Mouse (Mus musculus) intestine, postnatal 0 days (tissue): Measurements from ENCODE around the gene Tpm3-rs7. TPM values are rescaled to one million over a fixed set of nuclear protein-coding genes. Genes with fewer than 3 reads are reported as not detected.
"Not testable (repeated sequence)": the region's sequence is repeated elsewhere in the genome, so short reads cannot be mapped to it uniquely, and the experiment has no call there.

Experiments
- ATAC-seq: fragments of 200-750 bp; cut with Nextera tagmentation; 2 replicates; pipeline ENCODE4 v1.8.0; 2017; ENCODE audit warnings: mild to moderate bottlenecking, moderate TSS enrichment, moderate library complexity
- H3K27ac ChIP-seq: fragments of 300-500 bp; sonication (generic); 2 replicates; pipeline ENCODE4 v1.5.1; 2014; ENCODE audit warnings: mild to moderate bottlenecking, low read depth, low read length, moderate library complexity
- H3K27me3 ChIP-seq: fragments of 300-500 bp; sonication (generic); replicated peaks from 2 replicates; pipeline ENCODE4 v1.6.1; 2014; ENCODE audit warnings: low read length, mixed read lengths; ENCODE audit not compliant: control insufficient read depth, insufficient read depth
- H3K36me3 ChIP-seq: fragments of 300-500 bp; sonication (generic); 2 replicates; pipeline ENCODE4 v1.6.1; 2014; ENCODE audit warnings: mild to moderate bottlenecking, moderate library complexity; ENCODE audit not compliant: control insufficient read depth, insufficient read depth
- H3K4me1 ChIP-seq: fragments of 300-500 bp; sonication (generic); replicated peaks from 2 replicates; pipeline ENCODE4 v1.6.1; 2014; ENCODE audit warnings: antibody characterized with exemption, low read length, mixed read lengths; ENCODE audit not compliant: control insufficient read depth, insufficient read depth
- H3K4me2 ChIP-seq: fragments of 300-500 bp; sonication (generic); replicated peaks from 2 replicates; pipeline ENCODE4 v1.6.1; 2014; ENCODE audit warnings: low read depth, mild to moderate bottlenecking, moderate library complexity
- H3K4me3 ChIP-seq: fragments of 300-500 bp; sonication (generic); 2 replicates; pipeline ENCODE4 v1.5.1; 2014; ENCODE audit warnings: low read depth, low read length
- H3K9ac ChIP-seq: fragments of 300-500 bp; sonication (generic); 2 replicates; pipeline ENCODE4 v1.6.1; 2014; ENCODE audit warnings: mild to moderate bottlenecking, low read depth, low read length
- H3K9me3 ChIP-seq: fragments of 300-500 bp; sonication (generic); 2 replicates; pipeline ENCODE4 v1.6.1; 2016; ENCODE audit warnings: mixed run types; ENCODE audit not compliant: control insufficient read depth
- CTCF ChIP-seq: sonication (generic); IDR thresholded peaks from 2 replicates; pipeline ENCODE4 v1.5.1; 2016; ENCODE audit warnings: low read depth, mild to moderate bottlenecking, control low read depth, antibody characterized with exemption, moderate library complexity
- WGBS: fragments of 180-500 bp; shearing (Covaris S2); extraction: QIAGEN DNeasy Blood & Tissue Kit; methylation state at CpG from one replicate; pipeline ENCODE4 v1.1.7; 2014; 5-methylcytosine and 5-hydroxymethylcytosine counted together
- polyA plus RNA-seq: library from polyadenylated mRNA; unstranded; fragments of >200 nt; fragmentation: Nextera tagmentation; extraction: Ambion mirVana; gene quantifications from 2 replicates; pipeline ENCODE4 v1.2.1, GENCODE M21; 2015

The Tpm3-rs7 gene
- polyA plus RNA-seq, result 5.3 and 6.3 TPM in 2 replicates

DNA sequence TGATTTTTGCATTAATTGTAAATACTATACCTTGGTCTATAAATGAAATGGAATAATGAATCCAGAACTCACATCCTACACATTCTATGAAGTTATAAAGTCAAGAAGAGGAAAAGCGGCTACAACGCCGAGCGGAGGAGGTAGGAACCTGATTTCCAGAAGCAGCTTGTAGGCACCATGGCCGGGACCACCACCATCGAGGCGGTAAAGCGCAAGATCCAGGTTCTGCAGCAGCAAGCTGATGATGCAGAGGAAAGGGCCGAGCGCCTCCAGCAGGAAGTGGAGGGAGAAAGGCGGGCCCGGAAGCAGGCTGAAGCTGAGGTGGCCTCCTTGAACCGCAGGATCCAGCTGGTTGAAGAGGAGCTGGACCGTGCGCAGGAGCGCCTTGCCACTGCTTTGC lies at the start of gene Tpm3-rs7:
Gene Tpm3-rs7 (plus strand): TSS at position 110 of the 400 bp plus-strand sequence.
- H3K27ac ChIP-seq, ATAC-seq, H3K9ac ChIP-seq, H3K27me3 ChIP-seq, H3K4me1 ChIP-seq, H3K4me2 ChIP-seq, H3K36me3 ChIP-seq, H3K4me3 ChIP-seq, H3K9me3 ChIP-seq: not testable (repeated sequence)
- WGBS, result 97% methylated on average over 16 of the region's 16 CpGs

GRCm38 (mm10) chr14:113317023-113317422 lies 2.6 kb downstream of the Tpm3-rs7 start:
- ATAC-seq, result no peak
- 54% methylated on average over 1 of the region's 1 CpGs for WGBS
- H3K9ac ChIP-seq, result no peak overlapping the region
- no peaks in the 10 kb centered on the region for H3K9me3 ChIP-seq
- H3K4me3 ChIP-seq, result no peak overlapping the region
- no peak for TF ChIP-seq CTCF
- H3K27me3 ChIP-seq, result no peaks in the 10 kb centered on the region
- no peaks in the 10 kb centered on the region for H3K36me3 ChIP-seq
- H3K27ac ChIP-seq, result no peak overlapping the region
- no peak overlapping the region for H3K4me2 ChIP-seq
- H3K4me1 ChIP-seq, result no peaks in the 10 kb centered on the region

GRCm38 (mm10) chr14:113363361-113363760 lies 49.0 kb downstream of the Tpm3-rs7 start:
- no peaks in the 10 kb centered on the region for H3K27me3 ChIP-seq
- WGBS, result 60% methylated on average over 1 of the region's 1 CpGs
- H3K4me3 ChIP-seq, result no peak overlapping the region

More at GRCm38 (mm10) chr14:113363361-113363760, 49.0 kb downstream of the Tpm3-rs7 start:
- Histone ChIP-seq H3K9me3 (0 out of 2 replicates have a peak, but pooled peaks cover 3% of the 10 kb centered on the region), H3K4me2 (no peak overlapping the region), H3K4me1 (no peaks in the 10 kb centered on the region), H3K36me3 (no peaks in the 10 kb centered on the region), H3K9ac (no peak overlapping the region), H3K27ac (no peak overlapping the region)
- no peak for ATAC-seq
- TF ChIP-seq CTCF, result no peak
